Mouse (Mus musculus): ENCODE data around the gene Asz1.

The Asz1 gene

GRCm38 (mm10) chr6:18108934-18109333 is at the start of gene Asz1:
Gene Asz1 (minus strand): TSS chr6:18109061.
- DNase-seq (ENCODE audit: low spot score), result no peak

GRCm38 (mm10) chr6:18153031-18153430 is 44.2 kb upstream of the Asz1 start:
- no peak for DNase-seq (ENCODE audit: low spot score)

GRCm38 (mm10) chr6:18135246-18135645 is 26.4 kb upstream of the Asz1 start:
- no peak for DNase-seq (ENCODE audit: low spot score)

- DNase-seq (ENCODE audit: low spot score), result no peak
Measured at GRCm38 (mm10) chr6:18128059-18128458, 19.2 kb upstream of the Asz1 start.

- DNase-seq (ENCODE audit: low spot score), result no peak
Measured at GRCm38 (mm10) chr6:18127206-18127983, 18.5 kb upstream of the Asz1 start.

- no peak for DNase-seq (ENCODE audit: low spot score)
Measured at GRCm38 (mm10) chr6:18096861-18097260, 12.0 kb downstream of the Asz1 start.

GRCm38 (mm10) chr6:18089098-18089497 is 19.8 kb downstream of the Asz1 start:
- no peak for DNase-seq (ENCODE audit: low spot score)

GRCm38 (mm10) chr6:18087160-18087804 is 21.6 kb downstream of the Asz1 start:
- no peak for DNase-seq (ENCODE audit: low spot score)

GRCm38 (mm10) chr6:18078615-18079014 is 30.2 kb downstream of the Asz1 start:
- DNase-seq (ENCODE audit: low spot score), result no peak

GRCm38 (mm10) chr6:18076986-18077385 is 31.9 kb downstream of the Asz1 start:
- DNase-seq (ENCODE audit: low spot score), result no peak

- DNase-seq (ENCODE audit: low spot score), result no peak
Measured at GRCm38 (mm10) chr6:18076577-18076976, 32.3 kb downstream of the Asz1 start.

GRCm38 (mm10) chr6:18057899-18058298 is 51.0 kb downstream of the Asz1 start:
- no peak for DNase-seq (ENCODE audit: low spot score)

- no peak for DNase-seq (ENCODE audit: low spot score)
Measured at GRCm38 (mm10) chr6:18051702-18052101, 57.2 kb downstream of the Asz1 start.

GRCm38 (mm10) chr6:18044299-18044698 is 64.6 kb downstream of the Asz1 start:
- DNase-seq (ENCODE audit: low spot score), result no peak

- DNase-seq (ENCODE audit: low spot score), result no peak
Measured at GRCm38 (mm10) chr6:18043172-18043571, 65.7 kb downstream of the Asz1 start.

- no peak for DNase-seq (ENCODE audit: low spot score)
Measured at GRCm38 (mm10) chr6:18032271-18032670, 76.6 kb downstream of the Asz1 start.

- no peak for DNase-seq (ENCODE audit: low spot score)
Measured at GRCm38 (mm10) chr6:18031509-18032010, 77.3 kb downstream of the Asz1 start.

- no peak for DNase-seq (ENCODE audit: low spot score)
Measured at GRCm38 (mm10) chr6:18030868-18031508, 77.9 kb downstream of the Asz1 start.

GRCm38 (mm10) chr6:18029746-18030656 is 78.9 kb downstream of the Asz1 start, which contains the start of gene Wnt2:
Gene Wnt2 (minus strand): TSS chr6:18030585.
- DNase-seq (ENCODE audit: low spot score), result no peak

- DNase-seq (ENCODE audit: low spot score), result no peak
Measured at GRCm38 (mm10) chr6:18024133-18024794, 84.6 kb downstream of the Asz1 start.

- DNase-seq (ENCODE audit: low spot score), result no peak
Measured at GRCm38 (mm10) chr6:18013346-18013745, 95.5 kb downstream of the Asz1 start.
